Mouse (Mus musculus): ENCODE measurements around the gene Pou6f1. TPM values are rescaled to one million over a fixed set of nuclear protein-coding genes. Genes with fewer than 3 reads are reported as not detected.

The Pou6f1 gene
- total and polyA plus RNA-seq, 3 experiments: 1.7 to 9.1 (median 7.4) TPM

DNA sequence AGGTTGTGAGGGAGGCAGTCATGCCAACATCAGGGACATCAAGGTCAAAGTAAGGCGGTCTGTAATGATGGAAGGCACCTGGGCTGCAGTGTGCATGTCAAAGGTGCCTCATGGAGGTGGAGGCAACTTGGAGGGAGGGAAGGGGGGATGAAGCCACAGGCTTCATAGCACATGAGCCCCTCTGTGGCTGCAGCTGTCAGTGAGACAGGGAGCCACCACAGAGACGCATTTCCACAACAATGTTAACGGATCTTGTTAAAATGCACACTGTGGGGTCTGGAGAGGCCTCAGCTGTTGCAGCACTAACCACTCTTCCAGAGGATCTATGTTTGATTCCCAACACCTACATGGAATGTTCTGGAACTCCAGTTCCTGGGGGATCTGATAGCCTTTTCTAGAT is 30.3 kb upstream of the Pou6f1 start:
- Histone ChIP-seq H3K9me3 (replicated peaks; ENCODE audit: low read length) (no peaks in the 10 kb centered on the region), H3K9ac (ENCODE audit: insufficient read depth, low read depth) (no peak overlapping the region), H3K4me3 (replicated peaks in 1 of 3; ENCODE audit: low read depth in 2 of 3, low read length in 2 of 3, poor library complexity in 1 of 3) (no peak overlapping the region), H3K27me3 (replicated peaks) (peaks cover 4% of the 10 kb centered on the region), H3K27ac (ENCODE audit: insufficient read depth, low read depth) (no peak overlapping the region), H3K4me1 (ENCODE audit: control insufficient read depth in 1 of 2, insufficient read depth in 2 of 2) (peaks cover 7 to 33% of the 10 kb centered on the region in 2 experiments; a peak in 3 of 4 replicates), H3K4me2 (ENCODE audit: insufficient read depth, low read depth, poor library complexity, severe bottlenecking) (no peak overlapping the region), H3K79me2 (replicated peaks; ENCODE audit: control insufficient read depth, extremely low read depth, insufficient read depth, poor library complexity, severe bottlenecking) (no peaks in the 10 kb centered on the region), H3K36me3 (replicated peaks in 1 of 2; ENCODE audit: control insufficient read depth in 1 of 2, insufficient read depth in 1 of 2, low read length in 1 of 2) (peaks cover 0 to 2% of the 10 kb centered on the region in 2 experiments)
- TF ChIP-seq USF2 (conservative IDR thresholded peaks at IDR 0.05; ENCODE audit: low read depth, low read length) (no peak), ELF1 (IDR thresholded peaks at IDR 0.05; ENCODE audit: low read depth, low read length) (no peak)
- dilution Hi-C loops (cut with MboI; ENCODE audit: extremely low pct_ligation_motif_present, extremely low pct_unique_long_range_greater_than_20kb, low sequenced_read_pairs) (no loop called here), in situ Hi-C loops (cut with MboI; ENCODE audit: low pct_ligation_motif_present, low pct_unique_long_range_greater_than_20kb, low sequenced_read_pairs) (no loop called here)
- no peak for DNase-seq (ENCODE audit: extremely low read depth)

GRCm38 (mm10) chr15:100628797-100629196 is 29.0 kb upstream of the Pou6f1 start:
- H3K9me3 ChIP-seq (replicated peaks; ENCODE audit: low read length): no peaks in the 10 kb centered on the region
- peaks cover 4% of the 10 kb centered on the region for H3K27me3 ChIP-seq (replicated peaks)
- H3K4me2 ChIP-seq (ENCODE audit: insufficient read depth, low read depth, poor library complexity, severe bottlenecking): no peak overlapping the region
- in situ Hi-C loops (cut with MboI; ENCODE audit: low pct_ligation_motif_present, low pct_unique_long_range_greater_than_20kb, low sequenced_read_pairs): no loop called here
- TF ChIP-seq ZMIZ1 (IDR thresholded peaks at IDR 0.05; ENCODE audit: low read depth, low read length) (no peak), BHLHE40 (IDR thresholded peaks at IDR 0.05; ENCODE audit: low read depth, low read length) (no peak), UBTF (IDR thresholded peaks at IDR 0.05; ENCODE audit: low read depth, low read length) (no peak), ZC3H11A (IDR thresholded peaks at IDR 0.05; ENCODE audit: low read depth, low read length) (no peak), JUND (conservative IDR thresholded peaks at IDR 0.05; ENCODE audit: low read depth, low read length) (no peak)
- H3K36me3 ChIP-seq (replicated peaks in 1 of 2; ENCODE audit: control insufficient read depth in 1 of 2, insufficient read depth in 1 of 2, low read length in 1 of 2): peaks cover under 1 to 2% of the 10 kb centered on the region in 2 experiments
- H3K79me2 ChIP-seq (replicated peaks; ENCODE audit: control insufficient read depth, extremely low read depth, insufficient read depth, poor library complexity, severe bottlenecking): no peaks in the 10 kb centered on the region
- DNase-seq (ENCODE audit: extremely low read depth): no peak
- H3K9ac ChIP-seq (ENCODE audit: insufficient read depth, low read depth): no peak overlapping the region
- H3K4me1 ChIP-seq (ENCODE audit: control insufficient read depth in 1 of 2, insufficient read depth in 2 of 2): peaks cover 7 to 29% of the 10 kb centered on the region in 2 experiments; a peak in 3 of 4 replicates
- H3K4me3 ChIP-seq (replicated peaks in 1 of 3; ENCODE audit: low read depth in 2 of 3, low read length in 2 of 3, poor library complexity in 1 of 3): no peak overlapping the region
- dilution Hi-C loops (cut with MboI; ENCODE audit: extremely low pct_ligation_motif_present, extremely low pct_unique_long_range_greater_than_20kb, low sequenced_read_pairs): no loop called here
- H3K27ac ChIP-seq (ENCODE audit: insufficient read depth, low read depth): no peak overlapping the region

DNA sequence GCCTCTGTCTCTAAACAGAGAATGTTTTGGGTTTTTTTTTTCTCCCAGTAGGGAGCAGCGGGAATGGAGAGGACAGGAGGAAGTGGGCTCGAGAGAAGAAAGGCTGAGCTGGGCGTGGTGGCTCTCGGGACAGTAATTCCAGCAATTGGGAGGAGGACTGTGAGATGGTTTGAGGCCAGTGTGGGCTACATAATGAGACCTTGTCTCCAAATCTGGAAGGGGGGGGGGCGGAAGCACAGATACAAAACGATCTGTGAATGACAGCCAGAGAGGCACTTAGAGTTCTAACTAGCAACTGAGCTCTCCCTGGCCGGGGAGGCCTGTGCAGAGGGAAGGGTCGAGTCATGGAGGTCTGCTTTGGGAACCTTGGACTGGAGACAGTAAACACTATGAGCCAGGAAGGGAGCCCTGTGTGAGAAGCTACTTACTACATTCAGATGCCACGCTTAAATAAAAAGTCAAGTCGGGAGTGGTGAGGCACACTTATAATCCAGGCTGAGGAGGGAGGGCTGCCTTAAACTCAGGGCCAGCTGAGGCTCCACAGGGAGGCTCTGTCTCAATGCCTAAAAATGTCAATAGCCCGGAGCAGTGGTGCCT is 28.1 kb upstream of the Pou6f1 start:
- H3K27me3 ChIP-seq (replicated peaks): peaks cover 4% of the 10 kb centered on the region
- no peak overlapping the region for H3K27ac ChIP-seq (ENCODE audit: insufficient read depth, low read depth)
- H3K4me3 ChIP-seq (replicated peaks in 1 of 3; ENCODE audit: low read depth in 2 of 3, low read length in 2 of 3, poor library complexity in 1 of 3): no peak overlapping the region
- H3K9me3 ChIP-seq (replicated peaks; ENCODE audit: low read length): no peaks in the 10 kb centered on the region
- peaks cover 5 to 20% of the 10 kb centered on the region in 2 experiments; a peak in 3 of 4 replicates for H3K4me1 ChIP-seq (ENCODE audit: control insufficient read depth in 1 of 2, insufficient read depth in 2 of 2)
- no peak for DNase-seq (ENCODE audit: extremely low read depth)
- TF ChIP-seq HCFC1 (IDR thresholded peaks at IDR 0.05; ENCODE audit: low read depth, low read length) (no peak), JUN (IDR thresholded peaks at IDR 0.05; ENCODE audit: insufficient read depth, low read depth, low read length) (no peak), ELF1 (IDR thresholded peaks at IDR 0.05; ENCODE audit: low read depth, low read length) (no peak), ZMIZ1 (IDR thresholded peaks at IDR 0.05; ENCODE audit: low read depth, low read length) (no peak), MAZ (IDR thresholded peaks at IDR 0.05; ENCODE audit: low read depth, low read length) (no peak), CHD2 (IDR thresholded peaks at IDR 0.05; ENCODE audit: low read length) (no peak), E2F4 (IDR thresholded peaks at IDR 0.05; ENCODE audit: insufficient replicate concordance, low read depth, low read length) (no peak)
- dilution Hi-C loops (cut with MboI; ENCODE audit: extremely low pct_ligation_motif_present, extremely low pct_unique_long_range_greater_than_20kb, low sequenced_read_pairs): no loop called here
- no peak overlapping the region for H3K9ac ChIP-seq (ENCODE audit: insufficient read depth, low read depth)
- H3K79me2 ChIP-seq (replicated peaks; ENCODE audit: control insufficient read depth, extremely low read depth, insufficient read depth, poor library complexity, severe bottlenecking): no peaks in the 10 kb centered on the region
- in situ Hi-C loops (cut with MboI; ENCODE audit: low pct_ligation_motif_present, low pct_unique_long_range_greater_than_20kb, low sequenced_read_pairs): no loop called here
- H3K4me2 ChIP-seq (ENCODE audit: insufficient read depth, low read depth, poor library complexity, severe bottlenecking): no peak overlapping the region
- H3K36me3 ChIP-seq (replicated peaks in 1 of 2; ENCODE audit: control insufficient read depth in 1 of 2, insufficient read depth in 1 of 2, low read length in 1 of 2): peaks cover 2 to 7% of the 10 kb centered on the region in 2 experiments

Data from CH12.LX (cell line).